Mouse (Mus musculus) neutrophil, adult 5-6 weeks (primary cell): ENCODE data around the gene Slc26a1. TPM values are rescaled to one million over a fixed set of nuclear protein-coding genes. Genes with fewer than 3 reads are reported as not detected.

Experiments
- ATAC-seq: fragments of 151-379, 151-347 bp; 2 replicates; pipeline ENCODE4 v1.8.0; 2017; ENCODE audit warnings: mild to moderate bottlenecking, moderate TSS enrichment; ENCODE audit not compliant: insufficient number of reproducible peaks, poor library complexity, low FRiP score, severe bottlenecking; ENCODE audit errors: extremely low read depth
- total RNA-seq: library from RNA; stranded (forward); fragments of 200-1000 nt; gene quantifications from 2 replicates; pipeline ENCODE4 v1.2.3, GENCODE M21; 2017

Gene Slc26a1
- total RNA-seq, 1 experiment from 2014 or later = not detected

DNA sequence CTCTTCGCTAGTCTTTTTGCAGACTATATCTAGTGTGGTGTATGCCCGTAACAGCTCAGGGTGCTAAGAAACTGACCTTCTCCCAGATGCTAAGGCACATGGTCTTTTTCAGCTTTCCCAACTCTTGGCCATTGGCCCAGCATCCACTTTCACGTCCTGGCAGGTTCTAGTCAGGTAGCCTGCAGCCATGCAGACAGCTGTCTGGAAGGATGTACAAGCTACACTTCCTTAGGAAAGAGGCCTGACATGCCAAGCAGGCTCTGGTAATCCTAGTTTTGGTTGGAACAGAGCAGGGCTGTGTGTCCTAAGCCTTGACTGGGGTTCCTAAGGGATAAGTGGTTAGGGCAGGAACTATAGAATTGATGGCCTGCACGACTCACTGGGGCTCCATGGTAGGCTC lies 12.6 kb downstream of the Slc26a1 start:
- no peak for ATAC-seq

DNA sequence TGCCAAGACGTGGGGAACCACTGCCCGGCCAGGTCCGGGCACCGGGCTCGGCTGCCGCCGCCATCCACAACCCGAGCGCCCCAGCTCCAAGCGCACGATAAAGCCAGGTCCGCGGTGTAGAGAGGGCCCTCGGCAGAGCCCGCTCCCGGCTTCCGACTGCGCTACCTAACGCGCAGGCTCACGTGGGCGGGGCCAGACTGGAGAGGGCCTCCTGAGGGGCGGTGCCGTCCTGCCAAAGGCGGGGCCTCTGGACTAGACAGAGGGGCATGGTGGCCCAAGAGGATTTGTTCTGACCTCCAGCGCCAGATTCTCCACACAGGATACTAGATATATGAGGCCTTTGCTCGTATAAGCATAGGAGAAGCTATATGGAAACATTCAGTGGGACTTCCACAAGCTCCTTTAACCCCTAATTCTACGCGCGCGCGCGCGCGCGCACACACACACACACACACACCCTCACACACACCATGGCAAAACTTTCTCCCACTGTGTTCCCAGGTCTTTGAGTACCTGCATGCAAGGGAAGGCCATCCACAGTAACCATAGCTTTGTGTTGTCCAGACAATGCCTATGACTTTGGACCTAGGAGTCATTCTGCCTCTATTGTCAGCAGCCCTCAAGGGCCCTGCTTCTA lies 14.6 kb downstream of the Slc26a1 start:
- peak; percentile 89 for ATAC-seq

DNA sequence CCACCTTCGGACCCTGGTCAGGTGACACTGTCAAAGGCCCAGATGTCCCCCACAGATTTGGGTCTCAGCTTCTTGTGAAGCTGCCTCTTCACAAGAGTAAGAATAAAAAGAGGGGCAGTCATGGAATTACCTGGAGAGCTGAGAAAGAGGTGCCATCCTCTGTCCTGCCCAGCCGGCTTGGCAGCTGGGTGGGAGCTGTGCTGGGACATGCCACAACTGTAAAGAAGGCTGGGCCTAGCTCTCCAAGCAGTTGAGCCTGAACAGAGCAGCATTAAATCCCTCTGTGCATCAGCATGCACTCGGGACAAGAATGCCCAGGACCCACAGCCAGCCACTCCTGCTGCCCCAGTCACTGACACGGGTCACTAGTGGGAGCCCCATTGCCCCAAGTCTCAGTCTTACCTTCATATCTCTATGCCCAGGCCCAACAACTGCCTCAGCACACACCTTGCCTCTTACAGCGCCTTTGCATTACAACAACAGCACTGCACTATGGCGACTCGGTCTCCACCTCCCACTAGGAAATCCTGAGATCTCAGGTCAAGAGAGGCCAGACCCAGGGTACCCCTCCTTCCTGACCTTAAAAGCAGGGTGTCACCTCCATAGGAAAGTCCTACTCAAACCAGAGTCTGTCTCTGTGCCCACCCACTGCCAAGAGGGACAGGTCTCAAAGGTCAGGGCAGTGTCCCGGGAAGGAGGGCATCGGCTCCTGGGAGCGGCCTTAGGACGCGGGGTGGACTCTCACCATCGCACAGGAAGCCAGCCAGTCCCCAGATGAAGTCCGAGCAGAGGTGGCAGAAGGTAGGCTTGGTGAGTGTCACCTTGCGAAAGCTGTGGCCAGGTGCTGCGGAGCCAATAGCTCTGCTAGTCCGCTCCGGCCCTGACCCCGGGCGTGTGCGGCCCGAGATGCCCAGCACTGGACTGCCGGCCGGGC lies 15.4 kb downstream of the Slc26a1 start, which contains the start of gene Idua:
Gene Idua (plus strand): TSS at position 634 of the 934 bp plus-strand sequence.
- ATAC-seq = no peak

GRCm38 (mm10) chr5:108658611-108659010 lies 16.8 kb downstream of the Slc26a1 start:
- ATAC-seq = no peak

GRCm38 (mm10) chr5:108657406-108657805 lies 18.0 kb downstream of the Slc26a1 start:
- ATAC-seq = no peak

- no peak for ATAC-seq
These were observed 19.3 kb downstream of the Slc26a1 start for GRCm38 (mm10) chr5:108655891-108656650.

GRCm38 (mm10) chr5:108655381-108655780 lies 20.0 kb downstream of the Slc26a1 start:
- no peak for ATAC-seq

DNA sequence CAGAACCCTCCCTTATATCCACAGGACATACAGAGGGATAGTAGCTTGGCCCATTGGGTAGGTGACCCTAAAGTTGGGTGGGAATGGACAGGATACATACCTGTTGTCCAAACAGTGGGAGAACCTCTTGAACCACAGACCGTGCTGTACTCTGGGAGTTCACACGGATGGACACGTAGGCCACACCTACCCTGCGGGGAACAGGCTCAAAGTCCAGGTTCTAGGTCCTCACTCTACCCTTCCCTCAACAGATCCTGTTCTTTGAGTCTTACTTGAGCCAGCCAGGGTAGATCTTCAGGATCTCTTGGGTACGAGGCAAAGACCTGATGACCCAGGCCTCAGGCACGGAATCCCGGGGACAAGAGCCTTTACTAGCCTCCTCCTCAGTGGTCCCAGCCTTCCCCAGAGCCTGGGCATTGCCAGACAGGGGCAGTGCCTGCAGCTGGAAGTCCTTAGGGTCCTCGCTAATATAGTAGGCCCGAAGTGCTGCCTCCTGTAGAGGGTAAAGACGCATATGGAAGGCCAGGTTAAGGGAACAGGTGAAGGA lies 20.9 kb downstream of the Slc26a1 start:
- no peak for ATAC-seq

GRCm38 (mm10) chr5:108653341-108653740 lies 22.0 kb downstream of the Slc26a1 start:
- no peak for ATAC-seq

GRCm38 (mm10) chr5:108651823-108652222 lies 23.5 kb downstream of the Slc26a1 start:
- ATAC-seq = peak; percentile 72

DNA sequence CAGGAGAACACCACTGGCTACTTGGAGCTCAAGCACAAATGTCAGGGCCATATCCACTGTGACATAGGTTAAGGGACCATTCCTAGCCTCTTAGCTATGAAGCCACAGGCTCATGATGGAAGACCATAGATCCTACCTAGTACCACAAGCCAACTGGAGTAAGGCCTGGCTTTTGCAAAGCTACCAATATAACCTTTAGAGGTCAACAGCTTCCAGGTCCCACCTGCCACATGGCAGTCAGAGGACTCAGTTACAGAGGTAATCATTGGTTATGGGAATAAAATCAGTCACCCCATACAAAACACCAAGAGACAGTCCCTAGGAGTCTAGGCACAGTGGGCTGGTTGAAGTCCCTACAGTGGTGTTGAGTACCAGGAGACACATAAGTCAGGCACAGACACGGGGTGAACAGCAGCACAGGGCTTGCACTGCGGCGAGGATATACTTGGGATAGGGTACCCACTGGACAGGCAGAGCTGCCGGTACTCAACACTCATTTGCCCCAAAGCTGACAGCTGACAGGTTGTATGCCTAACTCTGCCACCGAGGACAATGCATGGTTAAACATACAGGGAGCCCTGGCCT lies 24.1 kb downstream of the Slc26a1 start:
- no peak for ATAC-seq

GRCm38 (mm10) chr5:108650341-108650740 lies 25.0 kb downstream of the Slc26a1 start:
- no peak for ATAC-seq

DNA sequence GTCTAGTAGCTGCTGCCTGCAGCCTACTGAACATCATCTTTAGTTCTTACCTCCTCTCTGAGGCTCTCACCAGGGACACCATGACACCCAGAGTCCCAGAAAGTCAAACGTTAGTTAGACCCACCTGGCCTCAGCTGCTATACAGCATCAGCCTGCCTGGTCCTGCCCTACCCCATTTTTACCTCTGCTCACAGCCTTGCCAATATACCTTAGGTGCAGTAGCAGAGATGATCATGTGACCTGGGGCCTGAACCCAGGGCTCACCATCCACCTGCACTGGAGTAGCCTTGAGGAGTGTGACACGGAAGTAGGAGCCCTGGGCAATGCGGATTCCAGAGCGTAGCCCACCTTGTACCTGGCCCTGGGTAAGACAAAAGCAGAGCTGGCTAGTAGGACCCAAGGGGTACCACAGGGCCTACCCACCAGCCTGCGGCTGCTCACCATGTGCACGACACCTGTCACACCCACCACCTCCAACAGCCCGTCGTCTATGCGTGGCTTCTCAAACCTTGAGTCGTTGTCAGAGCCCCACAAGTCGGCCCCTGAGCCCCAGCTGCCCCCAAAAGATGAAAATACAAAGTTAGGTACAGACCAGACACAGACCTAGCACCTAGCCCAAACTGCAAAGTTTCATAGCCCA lies 26.3 kb downstream of the Slc26a1 start:
- no peak for ATAC-seq

- no peak for ATAC-seq
These were observed 27.4 kb downstream of the Slc26a1 start for GRCm38 (mm10) chr5:108647820-108648465.

GRCm38 (mm10) chr5:108647311-108647710 lies 28.1 kb downstream of the Slc26a1 start:
- no peak for ATAC-seq

DNA sequence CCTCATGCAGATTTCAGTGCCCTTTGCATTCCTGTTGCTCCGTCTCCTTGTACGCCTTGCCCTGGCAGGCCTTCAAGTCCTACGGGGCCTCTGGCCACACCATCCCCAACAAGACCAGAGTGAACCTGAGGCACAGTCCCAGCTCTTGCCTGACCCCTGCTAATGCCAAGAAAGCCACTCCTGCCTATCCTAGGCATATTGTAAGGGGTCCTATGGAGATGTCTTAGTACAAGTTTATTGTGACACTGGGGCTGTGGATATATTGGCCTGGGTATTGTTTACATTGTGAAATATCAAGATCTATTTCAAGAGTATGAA lies 29.1 kb downstream of the Slc26a1 start:
- ATAC-seq = no peak

DNA sequence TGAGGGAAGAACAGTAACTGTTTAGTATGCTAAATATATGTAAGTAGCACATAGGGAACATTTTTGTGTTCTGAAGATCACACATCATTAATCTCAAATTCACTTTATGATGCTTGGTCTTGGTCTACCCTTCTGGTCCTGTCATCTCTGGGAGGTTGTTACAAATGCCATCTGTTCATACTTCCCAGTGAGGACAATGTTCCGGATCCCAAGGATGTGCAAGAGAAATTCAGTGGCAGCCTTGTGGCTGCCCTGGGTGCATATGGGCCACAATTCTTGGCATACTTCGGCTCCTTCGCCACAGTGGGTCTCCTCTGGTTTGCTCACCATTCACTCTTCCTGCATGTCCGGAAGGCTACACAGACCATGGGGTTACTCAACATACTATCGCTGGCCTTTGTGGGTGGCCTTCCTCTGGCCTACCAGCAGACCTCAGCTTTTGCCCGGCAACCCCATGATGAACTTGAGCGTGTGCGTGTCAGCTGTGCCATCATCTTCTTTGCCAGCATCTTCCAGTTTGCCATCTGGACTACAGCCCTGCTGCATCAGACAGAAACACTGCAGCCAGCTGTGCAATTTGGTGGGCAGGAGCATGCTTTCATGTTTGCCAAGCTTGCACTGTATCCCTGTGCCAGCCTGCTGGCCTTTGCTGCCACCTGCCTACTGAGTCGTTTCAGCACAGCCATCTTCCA lies 29.6 kb downstream of the Slc26a1 start:
- no peak for ATAC-seq

- ATAC-seq = no peak
These were observed 31.7 kb downstream of the Slc26a1 start for GRCm38 (mm10) chr5:108643674-108644073.
